Mouse (Mus musculus) lung, postnatal 0 days (tissue): ENCODE measurements at regions not wholly inside any gene's neighbourhood (a gene's known extent, or its start where the extent isn't known, plus 50 kb on each side); places are given as distances from the start of the nearest gene placed in this dataset.

ENCODE experiments used
- ATAC-seq: fragments of 200-750 bp; cut with Nextera tagmentation; 2 replicates; pipeline ENCODE4 v1.8.0; 2017; ENCODE audit warnings: moderate library complexity
- DNase-seq: peaks from one replicate; pipeline ENCODE4 v3.0.0-alpha.2; 2016; ENCODE audit warnings: low spot score
- H3K27ac ChIP-seq: fragments of 300-500 bp; sonication (generic); 2 replicates; pipeline ENCODE4 v1.5.1; 2014; ENCODE audit warnings: antibody characterized with exemption, mild to moderate bottlenecking, low read length, mixed read lengths
- H3K27me3 ChIP-seq: fragments of 300-500 bp; sonication (generic); replicated peaks from 2 replicates; pipeline ENCODE4 v1.6.1; 2014; ENCODE audit warnings: low read length, mixed read lengths; ENCODE audit not compliant: insufficient read depth
- H3K36me3 ChIP-seq: fragments of 300-500 bp; sonication (generic); 2 replicates; pipeline ENCODE4 v1.6.1; 2014; ENCODE audit warnings: low read length, mixed read lengths; ENCODE audit not compliant: insufficient read depth
- H3K4me1 ChIP-seq: fragments of 300-500 bp; sonication (generic); 2 replicates; pipeline ENCODE4 v1.6.1; 2014; ENCODE audit warnings: antibody characterized with exemption, low read depth, low read length, mixed read lengths; ENCODE audit not compliant: insufficient read depth
- H3K4me2 ChIP-seq: fragments of 300-500 bp; sonication (generic); replicated peaks from 2 replicates; pipeline ENCODE4 v1.6.1; 2014; ENCODE audit warnings: low read depth, mild to moderate bottlenecking, low read length, moderate library complexity, mixed read lengths
- H3K4me3 ChIP-seq: fragments of 300-500 bp; sonication (generic); 2 replicates; pipeline ENCODE4 v1.5.1; 2014; ENCODE audit warnings: low read depth, low read length
- H3K9ac ChIP-seq: fragments of 300-500 bp; sonication (generic); replicated peaks from 2 replicates; pipeline ENCODE4 v1.6.1; 2014; ENCODE audit warnings: low read depth, mild to moderate bottlenecking
- H3K9me3 ChIP-seq: fragments of 300-500 bp; sonication (generic); 2 replicates; pipeline ENCODE4 v1.6.1; 2016; ENCODE audit warnings: low read length, mixed read lengths
- CTCF ChIP-seq: IDR thresholded peaks from 2 replicates; pipeline ENCODE4 v1.5.1; 2016; ENCODE audit warnings: antibody characterized with exemption, mild to moderate bottlenecking
- EP300 ChIP-seq: IDR thresholded peaks from 2 replicates; pipeline ENCODE4 v1.6.1; 2016; ENCODE audit warnings: antibody characterized with exemption, mild to moderate bottlenecking, control low read depth
- WGBS: fragments of 180-500 bp; shearing (Covaris S2); extraction: QIAGEN DNeasy Blood & Tissue Kit; methylation state at CpG from one replicate; pipeline ENCODE4 v1.1.7; 2014; 5-methylcytosine and 5-hydroxymethylcytosine counted together

DNA sequence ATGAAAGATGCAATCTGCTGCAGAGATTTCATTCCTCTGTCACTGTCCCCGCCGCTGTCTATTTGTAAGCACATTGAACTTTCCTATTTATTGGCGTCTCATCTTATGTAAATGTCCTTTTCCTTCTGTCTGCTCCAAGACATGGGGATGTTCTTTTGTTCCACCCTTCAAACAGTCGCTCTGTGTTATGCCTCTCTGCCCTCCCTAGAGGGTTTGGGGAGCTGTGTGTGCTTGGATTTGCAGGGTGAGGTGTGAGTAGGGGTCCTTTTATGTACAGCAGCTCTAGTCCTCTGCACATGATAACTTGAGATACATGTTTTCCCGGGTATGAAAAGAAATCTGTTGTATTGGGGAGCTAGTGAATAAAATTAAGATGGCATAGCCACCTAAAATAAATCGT, 75.2 kb upstream of the Zbtb18 start:
- H3K27me3 ChIP-seq = no peaks in the 10 kb centered on the region
- H3K4me2 ChIP-seq = no peak overlapping the region
- no peaks in the 10 kb centered on the region for H3K4me1 ChIP-seq
- no peak overlapping the region for H3K4me3 ChIP-seq
- DNase-seq (no peak), ATAC-seq (no peak)
- H3K9ac ChIP-seq = no peak overlapping the region
- 70% methylated on average over 6 of the region's 6 CpGs for WGBS
- H3K27ac ChIP-seq = no peak overlapping the region
- H3K9me3 ChIP-seq = no peaks in the 10 kb centered on the region
- TF ChIP-seq CTCF = no peak
- TF ChIP-seq EP300 = no peak
- H3K36me3 ChIP-seq = no peaks in the 10 kb centered on the region

DNA sequence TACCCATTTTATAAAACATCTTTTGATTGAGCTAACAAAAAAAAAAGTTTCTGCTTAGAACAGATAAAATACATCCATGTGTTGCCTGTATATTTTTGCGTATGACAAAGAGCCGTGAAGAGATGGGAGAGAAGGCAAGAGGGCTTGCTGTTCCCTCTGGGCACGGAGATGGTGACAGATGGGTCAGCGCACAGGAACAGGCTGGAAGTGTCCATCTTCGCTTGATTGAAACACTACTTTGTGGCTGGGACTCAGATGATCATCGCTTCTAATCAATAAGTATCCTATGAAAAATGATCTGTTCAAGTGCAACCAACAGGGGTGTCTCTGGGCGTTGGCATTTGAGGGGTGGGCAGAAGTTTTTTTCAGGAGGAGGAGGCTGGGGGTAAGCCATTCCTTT, 75.7 kb upstream of the Zbtb18 start:
- no peak for TF ChIP-seq CTCF
- no peak for TF ChIP-seq EP300

DNA sequence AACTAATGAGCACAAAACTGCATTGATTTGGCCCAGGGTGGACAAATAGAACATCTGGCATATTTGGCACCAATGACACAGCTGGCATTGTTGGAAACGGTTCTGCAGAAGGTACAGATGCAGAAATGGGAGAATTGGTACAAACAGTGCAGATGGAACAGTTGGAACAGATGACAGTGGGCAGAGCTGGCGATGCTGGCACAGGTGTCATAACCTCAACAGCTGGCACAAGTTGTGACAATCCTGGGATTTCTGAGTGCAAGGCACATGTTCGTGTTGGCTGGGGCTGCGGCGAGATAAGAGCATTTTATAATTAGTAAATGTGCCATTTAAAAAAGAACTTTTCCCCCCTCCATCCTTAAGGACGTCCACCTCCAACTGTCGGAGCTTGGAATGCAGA, 77.8 kb upstream of the Zbtb18 start:
- WGBS = 80% methylated on average over 7 of the region's 7 CpGs
- H3K4me2 ChIP-seq = no peak overlapping the region
- no peak for ATAC-seq

More for the DNA sequence above, 75.7 kb upstream of the Zbtb18 start:
- no peaks in the 10 kb centered on the region for H3K36me3 ChIP-seq
- H3K9me3 ChIP-seq = no peaks in the 10 kb centered on the region
- no peaks in the 10 kb centered on the region for H3K4me1 ChIP-seq
- no peak overlapping the region for H3K4me3 ChIP-seq
- H3K9ac ChIP-seq = no peak overlapping the region
- ATAC-seq (no peak), DNase-seq (no peak)
- H3K27ac ChIP-seq = no peak overlapping the region
- no peaks in the 10 kb centered on the region for H3K27me3 ChIP-seq
- 75% methylated on average over 7 of the region's 7 CpGs for WGBS
- H3K4me2 ChIP-seq = no peak overlapping the region

DNA sequence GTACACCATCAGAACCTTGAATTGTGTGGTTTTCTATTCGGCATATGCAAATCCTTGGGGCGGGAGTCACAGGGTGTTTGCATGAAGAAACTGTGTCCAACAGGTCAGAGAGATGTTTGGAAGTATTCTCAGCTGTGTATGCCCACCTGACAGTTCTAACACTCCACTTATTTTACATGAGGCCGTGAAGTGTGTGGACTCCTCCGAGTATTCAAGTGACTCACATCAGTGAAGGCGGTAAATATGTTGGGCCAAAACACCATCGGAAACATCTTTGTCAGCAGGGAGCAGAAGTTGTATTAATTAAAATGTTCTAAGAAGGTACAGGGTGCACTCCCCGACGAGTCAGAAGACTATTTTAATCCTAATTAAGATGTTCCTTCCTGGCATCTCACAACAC, 79.8 kb upstream of the Zbtb18 start:
- no peaks in the 10 kb centered on the region for H3K9me3 ChIP-seq
- no peak overlapping the region for H3K9ac ChIP-seq
- no peaks in the 10 kb centered on the region for H3K36me3 ChIP-seq
- DNase-seq (no peak), ATAC-seq (no peak)
- no peak for TF ChIP-seq EP300
- no peak for TF ChIP-seq CTCF
- H3K27me3 ChIP-seq = no peaks in the 10 kb centered on the region
- H3K4me1 ChIP-seq = no peaks in the 10 kb centered on the region
- WGBS = 89% methylated on average over 8 of the region's 8 CpGs
- H3K4me2 ChIP-seq = no peak overlapping the region
- H3K4me3 ChIP-seq = no peak overlapping the region
- H3K27ac ChIP-seq = no peak overlapping the region

More for the DNA sequence above, 77.8 kb upstream of the Zbtb18 start:
- H3K9me3 ChIP-seq = no peaks in the 10 kb centered on the region
- H3K4me3 ChIP-seq = no peak overlapping the region
- no peak overlapping the region for H3K27ac ChIP-seq
- H3K36me3 ChIP-seq = no peaks in the 10 kb centered on the region
- no peak for TF ChIP-seq CTCF
- no peak for TF ChIP-seq EP300
- H3K27me3 ChIP-seq = no peaks in the 10 kb centered on the region
- H3K4me1 ChIP-seq = no peaks in the 10 kb centered on the region
- H3K9ac ChIP-seq = no peak overlapping the region
- no peak for DNase-seq

DNA sequence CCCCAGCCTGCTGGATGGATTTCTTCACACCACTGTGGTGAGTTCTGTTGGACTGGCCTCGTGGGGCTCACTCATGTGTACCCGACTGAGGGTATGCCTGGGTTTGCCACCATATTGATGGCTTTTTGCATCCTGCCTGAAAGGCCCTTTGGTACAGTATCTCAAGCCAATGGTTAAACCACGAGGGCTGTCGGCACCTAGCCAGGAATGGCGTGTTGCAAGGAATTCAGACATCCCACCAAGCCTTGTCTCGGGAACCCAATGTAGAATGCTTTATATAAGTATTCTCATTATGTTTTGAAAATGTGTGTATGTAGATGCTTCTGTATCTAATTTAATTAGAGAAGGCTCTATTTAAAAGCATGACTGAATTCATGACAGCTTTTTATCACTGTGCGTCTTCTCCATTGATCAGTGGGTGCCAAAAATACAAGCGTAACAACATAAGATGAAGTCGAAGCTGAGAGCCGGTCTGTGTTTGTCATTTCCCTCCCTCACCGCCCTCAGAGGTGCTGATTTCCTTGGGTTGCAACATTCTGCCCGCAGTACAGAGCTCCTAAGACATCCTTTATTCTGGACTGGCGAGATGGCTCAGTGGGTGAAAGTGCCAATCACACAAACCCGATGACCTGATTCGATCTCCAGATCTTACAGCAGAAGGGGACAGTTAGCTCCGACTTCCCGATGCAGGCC, 90.5 kb upstream of the Akt3 start:
- no peak overlapping the region for H3K4me3 ChIP-seq
- no peak overlapping the region for H3K27ac ChIP-seq
- no peaks in the 10 kb centered on the region for H3K27me3 ChIP-seq
- TF ChIP-seq CTCF = no peak
- no peaks in the 10 kb centered on the region for H3K4me1 ChIP-seq
- DNase-seq = no peak
- no peak overlapping the region for H3K4me2 ChIP-seq
- WGBS = 90% methylated on average over 17 of the region's 17 CpGs
- ATAC-seq = no peak
- no peak overlapping the region for H3K9ac ChIP-seq
- H3K9me3 ChIP-seq = no peaks in the 10 kb centered on the region
- H3K36me3 ChIP-seq = no peaks in the 10 kb centered on the region

DNA sequence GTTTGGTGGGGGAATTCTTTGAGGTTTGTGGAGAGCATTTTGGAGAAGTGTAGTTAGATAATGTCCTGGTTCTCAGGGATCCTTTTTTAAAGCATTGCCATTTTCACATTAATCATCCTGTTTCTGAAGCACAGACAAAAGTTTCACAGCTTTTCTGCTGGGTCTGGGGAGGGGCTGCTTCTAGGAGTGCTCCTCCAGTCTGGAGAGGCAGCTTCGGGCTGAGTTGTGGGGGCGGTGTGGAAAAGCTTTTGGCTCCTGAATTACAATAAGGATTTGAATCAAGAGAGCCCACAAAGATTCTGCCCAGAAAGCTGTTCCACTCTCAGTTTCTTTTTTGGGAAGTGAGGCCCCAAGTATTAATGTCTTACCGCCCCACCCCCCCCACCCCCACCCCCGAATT, 89.2 kb upstream of the Akt3 start:
- WGBS = 38% methylated on average over 3 of the region's 4 CpGs
- Histone ChIP-seq H3K36me3 (no peaks in the 10 kb centered on the region), H3K4me1 (no peaks in the 10 kb centered on the region), H3K4me2 (no peak overlapping the region), H3K4me3 (no peak overlapping the region), H3K9ac (no peak overlapping the region), H3K27me3 (no peaks in the 10 kb centered on the region), H3K27ac (no peak overlapping the region), H3K9me3 (no peaks in the 10 kb centered on the region)
- no peak for ATAC-seq
- no peak for DNase-seq
- no peak for TF ChIP-seq CTCF
- TF ChIP-seq EP300 = no peak

DNA sequence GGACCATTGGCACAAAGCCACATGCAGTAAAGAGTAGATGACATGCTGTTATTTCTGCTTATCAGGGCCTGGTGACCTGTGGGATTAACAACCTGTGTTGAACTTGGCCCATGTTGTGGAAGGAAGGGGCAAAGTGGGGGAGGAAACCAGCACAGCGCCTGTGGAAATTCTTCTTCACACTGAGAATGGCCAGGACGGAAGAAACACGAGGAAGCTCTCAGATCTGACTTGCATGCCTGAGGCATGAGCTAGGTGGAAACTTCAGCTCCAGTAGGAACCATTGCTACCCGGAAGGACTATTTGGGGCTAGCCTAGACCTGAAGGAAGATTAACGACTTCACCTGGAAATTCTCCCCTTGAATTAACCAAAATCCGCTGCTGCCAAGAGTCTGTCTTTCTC, 88.5 kb upstream of the Akt3 start:
- Histone ChIP-seq H3K9me3 (no peaks in the 10 kb centered on the region), H3K27ac (no peak overlapping the region), H3K9ac (no peak overlapping the region), H3K4me2 (no peak overlapping the region), H3K36me3 (no peaks in the 10 kb centered on the region), H3K4me3 (no peak overlapping the region), H3K4me1 (no peaks in the 10 kb centered on the region), H3K27me3 (no peaks in the 10 kb centered on the region)
- no peak for TF ChIP-seq CTCF
- no peak for TF ChIP-seq EP300
- no peak for DNase-seq
- WGBS = 50% methylated on average over 6 of the region's 6 CpGs
- ATAC-seq = no peak
